Mouse (Mus musculus): Measurements from ENCODE around the gene Cops8.

Cops8 gene

DNA sequence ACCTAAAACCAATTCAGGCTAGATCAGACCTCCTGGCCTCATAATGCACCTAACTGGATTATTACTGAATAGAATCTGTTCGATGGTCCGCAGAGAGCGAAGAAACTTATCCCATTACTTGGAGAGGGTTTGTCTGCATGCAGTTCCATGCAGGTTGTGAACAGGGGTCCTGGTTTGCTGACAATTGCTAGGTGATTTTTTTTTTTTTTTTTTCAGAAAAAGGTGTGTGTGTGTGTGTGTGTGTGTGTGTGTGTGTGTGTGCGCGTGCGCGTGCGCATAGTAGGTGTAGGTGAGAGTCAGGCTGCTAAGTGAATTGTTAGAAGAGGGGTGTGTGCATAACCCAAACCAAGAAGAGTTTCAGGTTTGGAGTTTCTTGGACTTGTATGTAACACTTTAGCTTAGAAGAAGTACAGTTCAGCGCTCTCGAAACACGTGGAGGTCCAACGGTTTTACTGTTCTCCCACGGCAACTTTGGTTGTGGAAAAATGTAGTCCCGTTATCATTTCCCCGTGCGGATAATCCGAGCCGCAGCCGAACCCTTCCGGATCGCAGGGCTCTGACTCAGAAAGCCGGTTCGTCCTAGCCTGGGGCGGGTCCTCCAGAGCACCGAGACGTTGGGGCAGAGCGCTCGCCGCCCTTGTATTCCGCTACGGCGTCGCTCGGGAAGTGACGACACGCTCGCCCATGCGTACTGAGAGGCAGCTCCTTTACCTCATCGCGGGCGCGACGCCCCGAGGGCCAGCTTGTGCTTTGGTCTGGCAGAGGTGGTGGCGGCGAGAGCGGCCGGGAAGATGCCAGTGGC, at the start of gene Cops8:
Gene Cops8, plus strand, starts transcription at position 223 of the 802 bp plus-strand sequence.
- DNase-seq (ENCODE audit: low read depth, low spot score), result peak; percentile 99

DNA sequence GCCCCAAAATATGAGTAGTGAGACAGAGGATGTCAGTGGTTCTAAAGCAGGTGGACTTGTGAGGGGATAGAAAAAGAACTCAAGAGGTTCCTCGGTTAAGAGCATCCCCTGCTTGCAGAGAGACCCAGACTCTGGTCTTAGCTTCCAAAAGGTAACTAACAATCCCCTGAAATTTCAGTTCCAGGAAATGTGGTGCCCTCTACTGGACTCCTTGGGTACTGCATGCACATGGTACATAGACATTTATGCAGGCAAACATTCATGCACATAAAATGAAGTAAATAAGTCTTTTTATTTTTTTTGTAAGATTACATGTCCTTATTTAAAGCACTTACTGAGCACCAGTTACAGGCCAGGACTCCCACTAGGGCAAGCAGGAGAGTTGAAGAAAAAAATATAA, 45.6 kb upstream of the Cops8 start:
- DNase-seq (ENCODE audit: low read depth, low spot score), result peak; percentile 66

DNA sequence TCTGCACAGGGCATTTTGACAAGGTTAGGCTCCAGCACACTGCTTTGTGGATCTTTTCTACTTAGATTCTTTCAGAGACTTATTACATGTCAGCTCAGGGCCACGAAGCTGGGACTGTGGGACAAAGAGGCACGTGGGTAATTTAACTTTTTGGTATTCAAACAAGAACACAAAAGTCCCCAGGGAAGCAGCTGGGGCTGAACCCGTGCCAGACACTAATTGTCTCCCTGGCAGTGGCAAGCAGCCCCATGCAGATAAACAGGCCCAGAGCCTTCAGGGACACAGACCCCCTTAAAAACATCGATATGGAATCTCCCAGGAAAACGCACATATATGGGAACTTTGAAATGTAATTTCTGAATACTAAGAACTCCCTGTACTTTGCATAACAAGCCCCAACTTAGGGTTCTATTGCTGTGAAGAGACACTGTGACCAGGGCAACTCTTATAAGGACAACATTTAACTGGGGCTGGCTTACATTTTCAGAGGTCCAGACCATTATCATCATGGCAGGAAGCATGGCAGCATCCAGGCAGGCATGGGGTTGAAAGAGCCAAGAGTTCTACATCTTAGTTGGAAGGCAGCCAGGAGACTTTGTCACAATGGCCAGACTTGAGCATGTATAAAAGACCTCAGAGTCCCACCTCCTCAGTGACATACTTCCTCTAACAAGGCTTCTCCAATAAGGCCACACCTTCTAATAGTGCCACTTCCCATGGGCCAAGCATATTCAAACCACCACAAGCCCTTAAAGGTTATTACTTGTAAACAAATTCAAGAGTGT, 41.6 kb upstream of the Cops8 start:
- DNase-seq (ENCODE audit: low read depth, low spot score), result no peak

DNA sequence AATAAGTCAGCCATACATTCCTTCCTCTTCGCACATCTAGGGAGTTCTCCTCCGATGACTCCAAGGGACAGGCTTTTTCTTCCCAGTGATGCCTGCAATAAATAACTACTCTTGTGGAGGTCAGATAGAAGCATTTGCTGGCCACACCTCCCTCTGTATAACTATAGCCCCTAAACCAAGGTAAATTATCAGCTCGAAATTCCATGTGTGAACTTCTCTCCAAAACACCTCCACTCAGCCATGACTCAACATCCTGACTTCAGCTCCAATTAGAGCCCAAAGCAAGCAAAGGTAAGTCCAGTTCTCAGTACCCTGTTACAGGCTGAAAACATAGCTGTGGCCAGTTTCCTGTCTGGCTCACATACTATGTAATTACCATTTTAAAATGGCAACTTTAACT, 38.8 kb upstream of the Cops8 start:
- no peak for DNase-seq (ENCODE audit: low read depth, low spot score)

DNA sequence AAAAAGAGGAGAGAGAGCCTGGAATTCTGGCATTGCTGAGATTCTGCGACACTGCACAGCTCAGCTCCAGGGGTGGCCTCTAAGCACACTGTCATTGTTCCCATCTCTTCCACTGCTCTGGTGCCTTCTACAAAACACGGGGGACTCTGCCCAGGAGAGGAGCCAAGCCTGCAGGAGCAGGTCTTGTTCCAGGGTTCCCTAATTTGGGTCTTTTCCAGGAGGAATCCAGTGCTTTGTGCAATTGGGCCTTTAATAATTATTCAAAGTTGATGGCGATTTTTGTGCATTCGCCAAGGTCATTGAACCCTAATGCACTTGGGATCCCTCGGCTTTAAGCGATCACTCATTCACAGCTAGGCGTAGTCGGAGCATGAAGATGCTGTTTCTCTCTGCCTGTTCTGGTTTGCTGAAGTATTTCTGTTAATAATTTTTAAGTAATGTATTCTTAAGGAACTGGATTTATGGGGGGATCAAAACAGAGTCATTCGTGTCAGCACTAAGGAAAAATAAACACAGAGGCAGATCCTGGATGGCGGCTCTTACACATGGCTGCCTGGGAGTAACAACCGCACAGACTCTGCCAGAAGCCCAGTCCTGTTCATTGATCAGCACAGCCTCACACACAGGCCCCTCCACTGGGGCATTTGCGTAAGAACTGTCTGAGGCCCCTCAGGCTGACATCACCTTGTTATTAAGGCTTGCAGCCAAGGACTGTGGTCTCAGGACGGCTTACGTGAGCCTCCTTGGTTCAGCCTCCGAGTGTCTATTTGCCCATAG, 35.9 kb upstream of the Cops8 start:
- no peak for DNase-seq (ENCODE audit: low read depth, low spot score)

DNA sequence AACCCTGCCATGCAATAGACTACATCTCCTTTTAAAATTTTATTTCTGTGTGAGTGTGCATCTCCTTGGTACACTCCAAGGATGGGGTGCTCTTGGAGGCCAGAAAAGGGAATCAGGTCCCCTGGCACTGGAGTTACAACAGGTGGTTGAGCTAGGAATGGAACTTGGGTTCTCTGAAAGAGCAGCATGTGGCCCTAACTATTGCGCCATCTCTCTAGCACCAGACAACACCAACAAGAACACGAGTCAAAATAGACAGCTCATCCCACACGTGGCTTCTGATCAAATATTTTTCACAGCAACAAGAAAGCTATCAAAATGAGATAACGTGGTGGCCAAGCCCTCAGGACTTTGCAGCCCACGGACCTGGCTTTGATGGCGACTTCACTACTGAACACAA, 28.9 kb upstream of the Cops8 start:
- DNase-seq (ENCODE audit: low read depth, low spot score), result no peak

DNA sequence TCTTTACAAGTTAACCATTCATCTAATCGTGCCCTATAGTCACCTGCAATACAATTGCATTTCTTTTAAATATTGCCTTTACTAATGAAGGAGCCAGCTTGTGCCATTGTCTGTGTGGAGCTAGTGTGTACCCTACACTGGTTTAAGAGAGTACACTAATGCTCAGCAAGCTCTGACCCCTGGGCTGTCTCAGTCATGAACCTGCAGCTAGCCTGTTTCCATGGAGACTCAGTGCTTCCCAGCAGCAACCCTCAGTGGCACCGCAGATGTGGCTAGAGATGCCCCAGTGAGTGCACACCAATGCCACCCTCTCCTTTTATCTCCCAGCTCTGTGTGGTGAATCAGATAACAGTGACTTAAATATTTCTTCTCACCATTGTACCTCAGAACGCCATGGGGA, 27.9 kb upstream of the Cops8 start:
- no peak for DNase-seq (ENCODE audit: low read depth, low spot score)

DNA sequence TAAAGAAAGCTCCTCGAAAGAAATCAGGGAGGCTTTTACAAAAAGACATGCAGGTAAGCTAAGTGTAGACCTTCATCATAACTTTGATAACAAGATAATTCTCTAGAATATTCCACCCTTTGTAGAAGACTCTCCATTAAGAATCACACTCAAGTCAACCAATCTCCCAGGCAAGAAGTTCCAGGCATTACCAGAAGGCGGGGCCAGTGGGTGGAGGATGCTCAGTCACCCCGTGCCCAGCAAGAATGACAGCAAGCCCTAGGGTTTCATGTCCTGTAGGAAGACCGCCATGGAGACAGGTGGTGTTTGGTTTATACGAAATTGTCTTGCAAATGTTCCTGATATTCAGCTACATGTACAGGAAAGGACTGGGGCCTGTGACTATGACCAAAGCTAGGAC, 25.4 kb upstream of the Cops8 start:
- DNase-seq (ENCODE audit: low read depth, low spot score), result no peak

DNA sequence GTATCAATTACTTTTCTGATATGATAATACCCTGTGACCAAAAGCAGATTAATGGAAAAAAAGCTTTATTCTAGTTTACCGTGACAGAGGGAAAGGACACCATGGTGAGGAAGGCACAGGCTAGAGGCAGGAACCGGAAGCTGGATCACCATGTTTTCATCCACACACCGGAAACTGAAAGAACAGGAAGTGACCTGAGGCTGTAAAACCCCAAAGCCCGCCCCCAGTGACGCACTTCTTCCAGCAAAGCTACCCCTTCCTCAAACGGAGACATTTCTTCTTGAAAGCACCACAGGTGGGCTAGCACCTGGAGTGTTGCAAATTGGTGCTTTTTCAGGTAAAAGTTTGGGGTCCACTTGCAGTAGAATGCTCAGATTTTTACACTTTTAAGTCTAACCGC, 20.1 kb upstream of the Cops8 start:
- peak; percentile 20 for DNase-seq (ENCODE audit: low read depth, low spot score)

DNA sequence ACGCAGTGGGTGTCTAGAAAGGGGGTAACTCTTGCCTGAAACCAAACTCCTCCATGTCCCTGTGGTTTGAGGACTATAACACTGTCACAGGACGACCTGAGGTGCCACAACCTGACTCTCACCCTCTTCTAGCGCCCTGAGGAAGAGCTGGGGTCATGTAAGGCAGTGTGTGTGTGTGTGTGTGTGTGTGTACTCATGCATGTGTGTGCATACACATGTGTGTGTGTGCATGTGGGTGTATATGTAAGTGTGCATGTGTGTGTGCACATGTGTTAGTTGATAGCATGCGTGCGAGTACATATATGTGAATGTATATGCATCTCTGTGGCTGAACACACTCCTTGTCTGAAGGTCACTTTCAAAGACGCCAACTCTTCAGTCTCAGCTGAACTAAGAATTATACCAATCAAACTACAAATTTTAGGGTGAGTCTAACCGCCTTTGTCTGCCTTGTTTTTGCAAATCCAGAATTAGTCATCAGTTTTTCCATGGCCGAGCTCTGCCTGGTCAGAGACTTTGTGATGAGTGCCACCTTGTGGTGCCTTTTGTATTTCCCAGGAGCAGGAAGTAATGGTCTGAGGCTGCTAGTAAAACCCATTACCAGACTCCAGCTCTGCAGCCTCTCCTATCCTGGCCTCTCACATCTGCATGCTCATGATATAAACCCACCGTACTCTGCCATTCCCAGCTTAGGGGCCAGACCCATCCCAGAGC, 14.6 kb upstream of the Cops8 start:
- peak; percentile 82 for DNase-seq (ENCODE audit: low read depth, low spot score)

DNA sequence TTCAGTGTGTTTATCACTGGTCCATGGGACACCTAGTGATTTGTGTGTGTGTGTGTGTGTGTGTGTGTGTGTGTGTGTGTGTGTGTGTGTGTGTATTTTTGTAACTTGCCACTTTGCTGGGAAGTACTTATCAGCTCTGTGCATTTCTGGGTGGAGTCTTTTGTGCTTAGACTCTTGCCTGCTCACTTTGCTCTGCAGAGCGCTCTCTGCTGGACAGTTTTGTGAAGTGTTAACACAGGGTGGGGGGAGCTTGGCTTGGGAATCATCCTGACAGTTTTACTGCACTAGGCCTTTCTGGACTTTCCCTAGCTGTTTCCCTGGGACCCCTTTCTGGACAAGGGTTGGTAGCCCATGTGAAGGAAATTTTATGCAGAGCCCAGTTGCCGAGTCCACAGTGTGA, 12.0 kb upstream of the Cops8 start:
- DNase-seq (ENCODE audit: low read depth, low spot score), result peak; percentile 82

DNA sequence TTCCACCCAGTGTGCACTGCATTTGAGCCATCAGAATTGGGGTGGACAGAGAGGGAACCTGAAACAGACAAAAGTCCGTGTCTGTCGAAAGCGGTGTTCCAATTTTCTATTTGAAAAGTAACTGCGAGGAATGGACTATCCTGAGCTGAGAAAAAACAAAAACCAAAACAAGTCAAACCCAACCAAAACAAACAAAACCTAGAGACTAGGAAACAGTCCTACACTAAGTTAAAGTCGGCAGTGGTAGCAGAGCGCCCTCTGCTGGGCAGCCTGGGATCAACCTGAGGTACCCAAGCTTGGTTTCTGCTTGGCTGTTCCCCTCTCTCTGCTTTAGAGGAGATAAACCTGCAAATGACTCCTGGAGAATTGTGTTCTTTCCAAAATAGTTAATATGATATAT, 10.0 kb upstream of the Cops8 start:
- DNase-seq (ENCODE audit: low read depth, low spot score), result peak; percentile 73

DNA sequence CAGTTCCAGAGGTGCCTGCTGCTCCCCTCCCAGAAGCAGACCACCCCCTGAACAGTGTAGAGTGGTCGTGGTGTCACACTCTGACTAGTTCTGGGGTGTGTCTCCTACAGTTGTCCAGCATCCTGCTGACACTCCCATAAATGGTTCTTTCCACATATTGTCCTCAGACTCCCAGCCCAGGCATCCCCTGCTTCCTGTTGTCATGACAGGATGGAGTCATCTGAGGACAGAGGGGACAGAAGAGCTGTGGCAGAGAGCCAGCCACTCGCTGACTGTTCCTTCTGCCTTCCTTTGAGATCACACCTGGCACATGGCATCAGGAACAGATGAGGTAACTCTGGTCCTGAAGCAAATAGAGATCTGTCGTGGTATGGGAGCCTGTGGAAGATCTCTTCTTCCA, 3.6 kb upstream of the Cops8 start:
- DNase-seq (ENCODE audit: low read depth, low spot score), result no peak

DNA sequence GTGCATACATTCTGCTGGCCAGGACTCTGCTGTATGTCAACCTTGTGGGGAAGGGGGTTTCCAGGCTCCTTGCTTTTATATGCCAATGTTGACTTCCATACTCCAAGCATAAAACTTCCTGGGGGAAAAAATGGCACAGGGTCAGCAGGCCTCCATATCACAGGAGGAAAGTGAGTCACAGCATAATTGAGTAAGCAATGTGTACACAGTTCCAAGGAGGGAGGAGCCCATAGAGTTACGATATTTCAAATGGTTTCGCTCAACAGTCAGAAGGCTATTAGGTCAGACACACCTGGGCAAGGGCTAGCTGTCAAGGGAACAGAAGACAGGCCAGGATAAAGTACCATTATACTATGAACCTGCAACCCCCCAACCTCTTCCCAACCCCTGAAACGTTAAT, 1.7 kb upstream of the Cops8 start:
- DNase-seq (ENCODE audit: low read depth, low spot score), result no peak

DNA sequence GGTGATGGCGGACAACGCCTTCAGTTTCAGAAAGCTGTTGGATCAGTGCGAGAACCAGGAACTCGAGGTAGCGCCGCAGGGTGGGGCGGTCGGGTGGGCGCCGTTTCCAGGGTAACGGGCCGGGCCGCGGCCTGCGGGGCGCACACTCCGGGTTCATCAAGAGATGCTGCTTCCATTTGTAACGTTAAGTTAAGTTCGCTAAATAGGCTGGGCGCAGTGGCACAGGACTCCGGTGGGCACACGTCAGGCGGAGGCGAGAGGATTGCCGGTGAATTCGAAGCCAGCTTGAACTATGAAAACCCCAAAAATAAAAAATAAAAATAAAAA, 743 bp downstream of the Cops8 start:
- no peak for DNase-seq (ENCODE audit: low read depth, low spot score)

DNA sequence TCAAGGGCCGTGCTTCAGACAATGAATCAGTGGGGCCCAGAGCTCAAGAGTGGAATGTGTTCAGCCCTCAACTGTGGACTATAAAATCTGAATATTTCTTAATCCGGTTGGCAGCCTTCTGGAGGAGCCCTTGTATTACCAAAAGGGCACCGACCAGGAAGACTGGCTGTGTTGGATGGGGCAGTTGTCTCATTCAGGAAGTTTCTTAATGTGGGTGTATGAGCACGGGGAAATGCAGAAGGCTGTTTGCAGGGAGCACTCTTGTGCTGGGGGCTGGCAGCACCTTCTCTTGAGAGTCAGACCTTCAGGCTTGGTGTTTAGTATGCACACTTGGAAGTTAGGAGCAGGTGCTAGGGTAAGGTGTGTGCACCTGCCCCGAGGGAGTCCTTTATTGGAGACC, 6.6 kb downstream of the Cops8 start:
- no peak for DNase-seq (ENCODE audit: low read depth, low spot score)

DNA sequence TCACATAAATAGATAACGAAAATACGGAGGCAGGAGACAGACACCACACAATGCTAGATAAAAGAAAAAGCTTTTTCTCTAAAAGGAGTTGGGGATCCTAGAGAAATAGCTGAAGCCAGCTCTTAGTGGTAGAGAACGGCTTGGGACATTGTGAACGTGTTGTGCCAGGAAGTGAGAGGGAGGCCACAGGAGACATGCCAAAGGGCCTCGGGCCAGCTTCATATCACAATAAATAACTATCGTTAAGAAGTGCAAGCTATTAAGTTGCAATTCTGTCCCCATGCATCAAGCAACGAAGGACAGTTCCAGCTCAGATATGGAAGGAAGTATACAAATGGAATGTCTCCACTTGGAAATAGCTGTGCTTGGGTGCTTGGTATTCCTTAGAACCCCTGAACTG, 14.5 kb downstream of the Cops8 start:
- no peak for DNase-seq (ENCODE audit: low read depth, low spot score)

DNA sequence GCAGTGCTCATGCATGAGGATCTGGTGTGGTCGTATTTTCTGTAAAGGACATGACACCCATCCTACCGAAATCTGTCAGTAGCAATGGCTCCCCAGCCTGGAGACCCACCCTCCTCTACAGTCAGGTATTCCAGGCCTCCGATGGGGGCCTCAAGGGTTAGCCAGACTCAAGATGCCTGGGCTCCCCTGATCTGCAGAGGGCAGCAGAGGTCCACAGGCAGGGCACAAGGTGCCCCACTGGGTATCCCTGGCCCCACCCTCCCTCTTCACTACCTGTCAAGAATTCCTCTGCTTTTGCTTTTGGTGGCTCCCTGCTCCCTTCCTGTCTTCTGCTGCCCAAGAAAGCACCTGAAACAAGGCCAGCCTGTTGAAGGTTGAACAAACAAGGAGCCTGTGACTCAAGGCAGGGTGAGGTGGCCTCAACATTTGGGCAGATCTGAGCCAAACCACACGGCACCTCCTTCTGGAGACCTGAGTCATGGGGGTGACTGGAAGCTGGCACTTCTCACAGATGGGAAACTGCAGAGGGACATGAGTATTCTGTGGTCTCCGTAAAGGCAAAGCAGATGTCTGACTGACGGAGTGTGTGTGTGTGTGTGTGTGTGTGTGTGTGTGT, 30.7 kb downstream of the Cops8 start:
- DNase-seq (ENCODE audit: low read depth, low spot score), result no peak

DNA sequence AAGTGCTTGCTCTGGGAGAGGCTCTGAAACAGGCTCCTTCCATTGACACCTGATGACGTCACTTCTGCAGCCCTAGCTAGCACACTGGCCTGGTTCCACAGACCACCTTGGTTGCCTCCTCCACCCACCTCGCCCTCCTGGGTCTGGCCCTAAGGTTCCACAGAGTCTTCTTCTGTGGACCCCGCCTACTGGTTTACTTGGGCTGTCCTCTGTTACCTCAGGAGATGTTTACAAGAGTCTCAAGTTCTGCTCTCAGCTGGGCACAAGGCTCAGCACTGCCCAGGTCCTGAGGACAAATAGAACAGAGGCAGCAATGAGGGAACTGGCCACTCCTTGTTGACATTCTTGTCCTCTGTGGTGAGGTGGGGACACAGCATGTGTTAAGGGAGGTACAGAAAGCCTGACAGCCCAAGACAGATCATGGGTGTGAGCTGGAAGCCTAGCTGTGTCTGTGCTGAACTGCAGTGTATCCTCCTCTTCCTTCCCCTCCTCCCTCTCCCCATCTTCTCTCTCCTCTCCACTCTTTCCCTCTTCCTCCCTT, 31.5 kb downstream of the Cops8 start:
- no peak for DNase-seq (ENCODE audit: low read depth, low spot score)

DNA sequence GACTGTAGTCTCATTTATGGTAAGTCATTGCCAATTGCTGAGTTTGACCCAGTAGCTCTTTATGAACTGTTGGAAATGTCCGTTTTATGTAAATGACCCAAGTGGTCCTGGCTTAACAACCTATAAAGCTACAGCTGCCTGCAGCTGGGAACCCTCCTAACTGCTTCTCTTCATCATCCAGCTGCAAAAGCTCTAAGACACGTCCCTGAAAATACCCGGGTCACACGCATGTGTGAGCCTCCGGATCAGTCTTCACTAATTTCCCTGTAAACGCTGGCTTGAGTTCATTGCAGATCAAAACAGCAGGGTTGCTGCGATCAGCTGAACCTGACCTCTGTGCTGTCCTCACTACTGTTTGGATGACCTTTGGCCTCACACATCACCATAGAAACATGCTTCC, 35.6 kb downstream of the Cops8 start:
- no peak for DNase-seq (ENCODE audit: low read depth, low spot score)

DNA sequence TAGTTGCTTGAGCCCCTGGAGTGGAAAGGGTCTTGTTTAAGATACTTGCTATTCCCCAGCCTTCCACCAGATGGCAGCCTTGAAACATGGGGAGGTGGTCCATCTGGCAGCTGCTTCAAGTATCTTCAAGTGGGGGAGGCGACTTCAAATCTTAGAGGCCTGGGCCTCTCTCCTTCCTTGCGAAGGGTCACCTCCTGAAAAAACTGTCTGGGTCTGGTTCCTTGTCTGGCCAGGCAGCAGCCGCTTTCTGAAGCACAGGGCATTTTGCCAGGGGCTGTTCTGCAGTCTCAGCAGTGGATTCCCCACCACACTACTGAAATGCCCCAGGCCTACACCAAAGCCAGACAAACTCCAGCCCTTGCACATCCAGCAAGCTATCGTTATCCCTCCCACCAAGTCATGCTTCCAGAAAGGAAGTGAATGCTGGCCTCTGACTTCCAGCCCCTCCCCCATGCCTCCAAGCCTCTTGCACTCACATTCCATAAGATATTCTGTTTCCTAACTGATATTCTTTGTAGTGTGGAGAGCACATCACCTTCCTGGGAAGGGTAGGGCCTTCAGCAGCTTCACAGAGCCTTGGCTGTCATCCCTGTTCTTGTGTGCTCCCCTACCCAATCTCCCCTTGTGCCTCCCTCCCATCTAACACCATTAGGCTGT, 48.1 kb downstream of the Cops8 start:
- peak; percentile 71 for DNase-seq (ENCODE audit: low read depth, low spot score)
